Mouse (Mus musculus): ENCODE results near the gene Kcna7.

DNA sequence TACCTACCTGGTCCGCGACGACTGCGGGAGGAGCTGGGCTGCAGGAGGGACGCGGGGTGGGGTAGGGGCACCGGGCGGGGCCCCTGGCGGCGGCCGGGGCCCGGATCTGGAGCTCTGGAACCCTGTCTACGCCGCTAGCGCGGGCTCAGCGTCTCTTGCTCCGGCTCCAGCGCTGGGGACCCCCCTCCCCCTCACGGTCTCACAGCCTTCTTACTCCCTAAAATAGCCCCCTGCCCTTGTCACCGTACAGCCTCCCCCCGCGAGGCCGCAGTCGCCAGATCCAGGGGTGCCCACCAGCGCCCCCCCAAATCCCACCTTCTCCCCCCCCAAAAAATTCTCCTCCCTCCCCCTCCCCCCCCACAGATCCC is 38.8 kb upstream of the Kcna7 start, which contains the start of gene Ppfia3:
- TF ChIP-seq POLR2A (IDR thresholded peaks at IDR 0.05; ENCODE audit: borderline replicate concordance, control insufficient read depth, low read depth, low read length) (no peak), CTCF (IDR thresholded peaks at IDR 0.05; ENCODE audit: control insufficient read depth, insufficient read depth, low read length) (no peak)
